Mouse (Mus musculus) c-Kit-positive CD71-positive TER-119-positive erythroid progenitor cells, embryonic 14.5 days (primary cell): Measurements from ENCODE around the gene Sv2b.
"Not testable (repeated sequence)": the region's sequence is repeated elsewhere in the genome, so short reads cannot be mapped to it uniquely, and the experiment has no call there.

Experiments
- DNase-seq: peaks from one replicate; pipeline ENCODE4 v3.0.0-alpha.2; 2013; ENCODE audit warnings: low spot score

Sv2b gene

GRCm38 (mm10) chr7:75207965-75208644 is 101.0 kb downstream of the Sv2b start:
- no peak for DNase-seq

- no peak for DNase-seq
Observed at GRCm38 (mm10) chr7:75206671-75207070, 102.4 kb downstream of the Sv2b start.

- DNase-seq, result no peak
Observed at GRCm38 (mm10) chr7:75205386-75205785, 103.7 kb downstream of the Sv2b start.

- not testable (repeated sequence) for DNase-seq
Observed at GRCm38 (mm10) chr7:75194919-75195230, 114.2 kb downstream of the Sv2b start.

GRCm38 (mm10) chr7:75194158-75194918 is 114.7 kb downstream of the Sv2b start:
- no peak for DNase-seq

- DNase-seq, result no peak
Observed at GRCm38 (mm10) chr7:75190192-75190591, 118.9 kb downstream of the Sv2b start.

GRCm38 (mm10) chr7:75175042-75175441 is 134.0 kb downstream of the Sv2b start:
- no peak for DNase-seq

GRCm38 (mm10) chr7:75167481-75167880 is 141.6 kb downstream of the Sv2b start:
- no peak for DNase-seq

GRCm38 (mm10) chr7:75147174-75147573 is 161.9 kb downstream of the Sv2b start:
- DNase-seq, result no peak

- no peak for DNase-seq
Observed at GRCm38 (mm10) chr7:75142800-75143199, 166.3 kb downstream of the Sv2b start.

GRCm38 (mm10) chr7:75141919-75142700 is 167.0 kb downstream of the Sv2b start:
- DNase-seq, result no peak

GRCm38 (mm10) chr7:75139306-75139705 is 169.8 kb downstream of the Sv2b start:
- DNase-seq, result no peak

GRCm38 (mm10) chr7:75134710-75135617 is 174.1 kb downstream of the Sv2b start:
- DNase-seq, result peak; percentile 32

- DNase-seq, result no peak
Observed at GRCm38 (mm10) chr7:75128036-75128435, 181.0 kb downstream of the Sv2b start.

- DNase-seq, result no peak
Observed at GRCm38 (mm10) chr7:75124067-75124466, 185.0 kb downstream of the Sv2b start.

- DNase-seq, result peak; percentile 1
Observed at GRCm38 (mm10) chr7:75118022-75118673, 190.9 kb downstream of the Sv2b start.

GRCm38 (mm10) chr7:75110689-75111088 is 198.4 kb downstream of the Sv2b start:
- peak; percentile 5 for DNase-seq

- peak; percentile 2 for DNase-seq
Observed at GRCm38 (mm10) chr7:75107441-75107840, 201.6 kb downstream of the Sv2b start.

- DNase-seq, result no peak
Observed at GRCm38 (mm10) chr7:75103900-75104299, 205.2 kb downstream of the Sv2b start.

- DNase-seq, result no peak
Observed at GRCm38 (mm10) chr7:75102536-75103332, 206.3 kb downstream of the Sv2b start.
